Mouse (Mus musculus): Measurements from ENCODE around the gene Gdpgp1.

DNA sequence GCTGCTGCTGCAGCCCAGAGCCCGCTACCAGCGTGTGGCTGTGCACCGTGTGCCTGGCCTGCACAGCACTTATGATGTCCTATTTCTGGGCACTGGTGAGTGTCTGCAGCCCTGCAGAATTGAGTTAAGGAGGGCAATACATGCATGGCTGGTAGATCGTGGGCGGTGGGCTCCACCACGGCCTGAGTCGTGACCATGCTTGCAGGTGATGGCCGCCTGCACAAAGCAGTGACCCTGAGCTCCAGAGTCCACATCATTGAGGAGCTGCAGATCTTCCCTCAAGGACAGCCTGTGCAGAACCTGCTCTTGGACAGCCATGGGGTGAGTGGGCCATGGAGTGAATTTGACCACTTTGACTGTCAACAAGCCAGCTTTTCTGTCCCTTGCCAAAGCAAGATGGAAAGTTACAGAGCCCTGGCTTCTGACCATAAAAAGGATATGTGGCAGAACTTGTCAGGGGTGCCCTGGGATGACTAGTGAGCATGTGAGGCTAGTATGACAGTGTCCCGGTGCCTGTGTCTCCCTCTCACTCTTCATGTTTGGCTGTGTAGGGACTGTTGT, 12.3 kb upstream of the Gdpgp1 start:
- TF ChIP-seq GATA1 (IDR thresholded peaks at IDR 0.05; ENCODE audit: borderline replicate concordance, low read length), result no peak
- TF ChIP-seq FLI1 (IDR thresholded peaks at IDR 0.05; ENCODE audit: low read length), result no peak
